Mouse (Mus musculus) cerebellum, adult 9-10 months (tissue): ENCODE measurements at regions not wholly inside any gene's neighbourhood (a gene's known extent, or its start where the extent isn't known, plus 50 kb on each side); places are given as distances from the start of the nearest gene placed in this dataset.
A peak's percentile ranks its signal among the peaks of the same experiment; 100 is the strongest.

Source experiments
- DNase-seq: peaks from one replicate; pipeline ENCODE4 v3.0.0; 2022

- no peak for DNase-seq
These were observed 176.4 kb upstream of the Mkln1 start for GRCm38 (mm10) chr6:31222024-31222579.

GRCm38 (mm10) chr6:31227406-31227805 lies 171.1 kb upstream of the Mkln1 start:
- DNase-seq = no peak

GRCm38 (mm10) chr6:31228061-31228460 lies 170.5 kb upstream of the Mkln1 start:
- DNase-seq = no peak

GRCm38 (mm10) chr6:31231821-31232220 lies 166.7 kb upstream of the Mkln1 start:
- DNase-seq = peak; percentile 50

- no peak for DNase-seq
These were observed 165.1 kb upstream of the Mkln1 start for GRCm38 (mm10) chr6:31233252-31233993.

GRCm38 (mm10) chr6:31240051-31240450 lies 158.5 kb upstream of the Mkln1 start:
- DNase-seq = no peak

- no peak for DNase-seq
These were observed 148.0 kb upstream of the Mkln1 start for GRCm38 (mm10) chr6:31250526-31250925.

GRCm38 (mm10) chr6:31253251-31253935 lies 145.1 kb upstream of the Mkln1 start:
- no peak for DNase-seq

- DNase-seq = no peak
These were observed 137.7 kb upstream of the Mkln1 start for GRCm38 (mm10) chr6:31260645-31261345.

GRCm38 (mm10) chr6:31261797-31262540 lies 136.6 kb upstream of the Mkln1 start:
- no peak for DNase-seq

- no peak for DNase-seq
These were observed 135.9 kb upstream of the Mkln1 start for GRCm38 (mm10) chr6:31262651-31263050.

GRCm38 (mm10) chr6:31263821-31264220 lies 134.7 kb upstream of the Mkln1 start:
- no peak for DNase-seq

- DNase-seq = no peak
These were observed 132.0 kb upstream of the Mkln1 start for GRCm38 (mm10) chr6:31266441-31267040.

- DNase-seq = no peak
These were observed 130.5 kb upstream of the Mkln1 start for GRCm38 (mm10) chr6:31268057-31268456.

- no peak for DNase-seq
These were observed 124.7 kb upstream of the Mkln1 start for GRCm38 (mm10) chr6:31273816-31274215.

- no peak for DNase-seq
These were observed 124.3 kb upstream of the Mkln1 start for GRCm38 (mm10) chr6:31274236-31274635.

GRCm38 (mm10) chr6:31277792-31278191 lies 120.7 kb upstream of the Mkln1 start:
- DNase-seq = peak; percentile 26

GRCm38 (mm10) chr6:31283973-31284372 lies 114.6 kb upstream of the Mkln1 start:
- no peak for DNase-seq

- DNase-seq = no peak
These were observed 114.1 kb upstream of the Mkln1 start for GRCm38 (mm10) chr6:31284390-31284789.

GRCm38 (mm10) chr6:31285064-31285463 lies 113.5 kb upstream of the Mkln1 start:
- DNase-seq = peak; percentile 49

- peak; percentile 22 for DNase-seq
These were observed 112.4 kb upstream of the Mkln1 start for GRCm38 (mm10) chr6:31285981-31286737.

- DNase-seq = peak; percentile 52
These were observed 111.4 kb upstream of the Mkln1 start for GRCm38 (mm10) chr6:31287176-31287575.
